Mouse (Mus musculus): ENCODE measurements around the gene 4933424G06Rik. TPM values are rescaled to one million over a fixed set of nuclear protein-coding genes. Genes with fewer than 3 reads are reported as not detected.

Gene 4933424G06Rik
- total and polyA plus RNA-seq, 3 experiments: not detected

- TF ChIP-seq JUND (IDR thresholded peaks at IDR 0.05; ENCODE audit: low read depth, low read length): no peak
- no peak for TF ChIP-seq USF2 (IDR thresholded peaks at IDR 0.05; ENCODE audit: borderline replicate concordance in 1 of 2, insufficient read depth in 1 of 2, low read depth in 1 of 2, low read length in 2 of 2)
- TF ChIP-seq SIN3A (IDR thresholded peaks at IDR 0.05; ENCODE audit: low read length): no peak
- no peak for TF ChIP-seq EP300 (IDR thresholded peaks at IDR 0.05; ENCODE audit: low read depth in 1 of 2, low read length in 2 of 2)
- no peak for TF ChIP-seq NELFE (IDR thresholded peaks at IDR 0.05; ENCODE audit: low read depth, low read length)
- no peak for TF ChIP-seq USF1 (IDR thresholded peaks at IDR 0.05; ENCODE audit: low read depth, low read length)
- TF ChIP-seq UBTF (IDR thresholded peaks at IDR 0.05; ENCODE audit: borderline replicate concordance, insufficient read depth, low read depth, low read length): no peak
These were observed 76.4 kb downstream of the 4933424G06Rik start (continued) for GRCm38 (mm10) chr1:36786377-36786776.

- H3K4me1 ChIP-seq (ENCODE audit: control insufficient read depth in 1 of 2, insufficient read depth in 2 of 2, low read length in 2 of 2): no peaks in the 10 kb centered on the region
- H3K27me3 ChIP-seq (ENCODE audit: control insufficient read depth in 1 of 2, insufficient read depth in 2 of 2, low read length in 2 of 2): no peaks in the 10 kb centered on the region
- H3K9ac ChIP-seq (ENCODE audit: control insufficient read depth, low read depth, low read length, poor library complexity, severe bottlenecking): no peak overlapping the region
- TF ChIP-seq MAX (IDR thresholded peaks at IDR 0.05; ENCODE audit: low read length) (no peak), CHD1 (IDR thresholded peaks at IDR 0.05; ENCODE audit: low read depth, low read length) (no peak), SIN3A (IDR thresholded peaks at IDR 0.05; ENCODE audit: low read length) (no peak), HCFC1 (IDR thresholded peaks at IDR 0.05; ENCODE audit: low read depth, low read length) (no peak)
- H3K79me2 ChIP-seq (ENCODE audit: control insufficient read depth, insufficient read depth, low read length, poor library complexity): no peaks in the 10 kb centered on the region
- H3K27ac ChIP-seq (ENCODE audit: control insufficient read depth, low read depth, low read length): no peak overlapping the region
- H3K4me3 ChIP-seq (ENCODE audit: control insufficient read depth in 1 of 2, insufficient read depth in 1 of 2, low read depth in 2 of 2, low read length in 2 of 2): no peak overlapping the region
- H3K9me3 ChIP-seq (replicated peaks; ENCODE audit: insufficient read depth, low read length): no peaks in the 10 kb centered on the region
- no peak for DNase-seq (ENCODE audit: low read depth, low spot score)
- no peaks in the 10 kb centered on the region for H3K36me3 ChIP-seq (ENCODE audit: control insufficient read depth in 1 of 2, insufficient read depth in 2 of 2, low read length in 2 of 2)
These were observed 79.5 kb downstream of the 4933424G06Rik start for GRCm38 (mm10) chr1:36789416-36789815.

DNA sequence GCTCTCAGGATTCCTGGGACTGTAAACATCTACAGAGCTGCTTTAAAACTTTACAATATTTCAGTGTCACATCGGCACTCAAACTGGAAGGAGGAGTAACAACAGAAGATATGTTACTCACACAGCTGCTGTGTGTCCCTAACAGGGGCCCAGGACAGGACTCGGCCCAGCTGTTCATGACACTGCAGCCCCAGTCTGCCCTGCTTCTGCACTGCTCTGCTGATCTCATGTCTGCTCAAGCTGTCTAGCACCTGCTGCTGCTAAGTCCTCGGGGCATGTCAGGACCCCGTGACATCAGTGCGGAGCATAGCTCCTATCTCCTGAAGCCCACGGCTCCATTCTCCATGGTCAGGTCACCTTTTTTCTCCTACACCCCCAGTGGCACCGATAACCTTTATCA lies 86.8 kb downstream of the 4933424G06Rik start:
- H3K9ac ChIP-seq (ENCODE audit: control insufficient read depth, low read depth, low read length, poor library complexity, severe bottlenecking): no peak overlapping the region
- no peak for DNase-seq (ENCODE audit: low read depth, low spot score)
- no peaks in the 10 kb centered on the region for H3K79me2 ChIP-seq (ENCODE audit: control insufficient read depth, insufficient read depth, low read length, poor library complexity)
- H3K27ac ChIP-seq (ENCODE audit: control insufficient read depth, low read depth, low read length): no peak overlapping the region
- no peaks in the 10 kb centered on the region for H3K4me1 ChIP-seq (ENCODE audit: control insufficient read depth in 1 of 2, insufficient read depth in 2 of 2, low read length in 2 of 2)
- no peaks in the 10 kb centered on the region for H3K27me3 ChIP-seq (ENCODE audit: control insufficient read depth in 1 of 2, insufficient read depth in 2 of 2, low read length in 2 of 2)
- H3K36me3 ChIP-seq (ENCODE audit: control insufficient read depth in 1 of 2, insufficient read depth in 2 of 2, low read length in 2 of 2): peaks cover 0 to 10% of the 10 kb centered on the region in 2 experiments; a peak in 2 of 4 replicates
- H3K9me3 ChIP-seq (replicated peaks; ENCODE audit: insufficient read depth, low read length): no peaks in the 10 kb centered on the region
- TF ChIP-seq SMC3 (IDR thresholded peaks at IDR 0.05; ENCODE audit: low read depth, low read length): no peak
- no peak for TF ChIP-seq HCFC1 (IDR thresholded peaks at IDR 0.05; ENCODE audit: low read depth, low read length)
- no peak overlapping the region for H3K4me3 ChIP-seq (ENCODE audit: control insufficient read depth in 1 of 2, insufficient read depth in 1 of 2, low read depth in 2 of 2, low read length in 2 of 2)

- no peak for DNase-seq (ENCODE audit: low read depth, low spot score)
- no peaks in the 10 kb centered on the region for H3K4me1 ChIP-seq (ENCODE audit: control insufficient read depth in 1 of 2, insufficient read depth in 2 of 2, low read length in 2 of 2)
- no peaks in the 10 kb centered on the region for H3K27me3 ChIP-seq (ENCODE audit: control insufficient read depth in 1 of 2, insufficient read depth in 2 of 2, low read length in 2 of 2)
- peaks cover 0 to 13% of the 10 kb centered on the region in 2 experiments; a peak in 2 of 4 replicates for H3K36me3 ChIP-seq (ENCODE audit: control insufficient read depth in 1 of 2, insufficient read depth in 2 of 2, low read length in 2 of 2)
- TF ChIP-seq CTCF (IDR thresholded peaks at IDR 0.05 in 2 of 3, conservative IDR thresholded peaks at IDR 0.05 in 1 of 3; ENCODE audit: control insufficient read depth in 1 of 3, insufficient read depth in 1 of 3, low read depth in 2 of 3, low read length in 3 of 3, poor library complexity in 1 of 3, severe bottlenecking in 1 of 3): no peak
- no peak for TF ChIP-seq CHD2 (IDR thresholded peaks at IDR 0.05; ENCODE audit: low read length)
- no peak for TF ChIP-seq RCOR1 (IDR thresholded peaks at IDR 0.05; ENCODE audit: low read depth, low read length)
- TF ChIP-seq MAX (IDR thresholded peaks at IDR 0.05; ENCODE audit: low read length): no peak
- no peak overlapping the region for H3K27ac ChIP-seq (ENCODE audit: control insufficient read depth, low read depth, low read length)
- no peaks in the 10 kb centered on the region for H3K9me3 ChIP-seq (replicated peaks; ENCODE audit: insufficient read depth, low read length)
- H3K9ac ChIP-seq (ENCODE audit: control insufficient read depth, low read depth, low read length, poor library complexity, severe bottlenecking): no peak overlapping the region
- no peak overlapping the region for H3K4me3 ChIP-seq (ENCODE audit: control insufficient read depth in 1 of 2, insufficient read depth in 1 of 2, low read depth in 2 of 2, low read length in 2 of 2)
- H3K79me2 ChIP-seq (ENCODE audit: control insufficient read depth, insufficient read depth, low read length, poor library complexity): no peaks in the 10 kb centered on the region
These were observed 87.5 kb downstream of the 4933424G06Rik start for GRCm38 (mm10) chr1:36797481-36797880.
